Mouse (Mus musculus) c-Kit-negative CD71-positive TER-119-positive erythroid progenitor cells, embryonic 14.5 days (primary cell): ENCODE measurements around the gene Mxra8.

Experiments used
- DNase-seq: peaks from one replicate; pipeline ENCODE4 v3.0.0-alpha.2; 2013; ENCODE audit warnings: low read depth, low spot score

The Mxra8 gene

DNA sequence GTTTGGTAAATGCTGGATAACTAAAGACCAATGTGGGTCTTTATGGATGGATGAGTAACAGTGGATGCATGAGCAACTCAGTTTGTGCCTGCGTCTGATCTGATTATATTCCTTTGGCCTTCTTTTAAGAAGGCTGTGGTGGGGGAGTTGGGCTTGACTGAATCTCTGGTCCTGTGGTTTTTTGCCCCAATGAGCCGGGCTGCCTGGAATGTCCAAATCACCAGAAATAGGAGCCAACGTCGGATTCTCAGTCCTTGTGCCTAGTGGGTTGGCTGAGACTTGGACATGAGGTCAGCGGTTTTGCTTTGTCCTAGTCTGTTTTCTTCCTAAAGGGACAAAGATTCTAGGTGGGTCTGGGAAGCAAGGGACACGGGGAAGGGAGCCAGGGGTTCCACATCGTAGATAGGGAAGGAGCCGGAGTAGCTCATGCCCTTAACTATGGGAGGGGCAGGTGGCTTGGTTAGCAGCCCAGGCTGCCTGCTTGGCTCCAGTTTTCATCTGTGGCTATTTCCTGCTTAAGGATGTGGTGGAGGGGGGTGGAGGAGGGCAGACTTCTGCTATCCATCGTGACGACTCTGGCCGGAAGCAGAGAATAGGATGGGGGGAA, 2.0 kb upstream of the Mxra8 start:
- no peak for DNase-seq

DNA sequence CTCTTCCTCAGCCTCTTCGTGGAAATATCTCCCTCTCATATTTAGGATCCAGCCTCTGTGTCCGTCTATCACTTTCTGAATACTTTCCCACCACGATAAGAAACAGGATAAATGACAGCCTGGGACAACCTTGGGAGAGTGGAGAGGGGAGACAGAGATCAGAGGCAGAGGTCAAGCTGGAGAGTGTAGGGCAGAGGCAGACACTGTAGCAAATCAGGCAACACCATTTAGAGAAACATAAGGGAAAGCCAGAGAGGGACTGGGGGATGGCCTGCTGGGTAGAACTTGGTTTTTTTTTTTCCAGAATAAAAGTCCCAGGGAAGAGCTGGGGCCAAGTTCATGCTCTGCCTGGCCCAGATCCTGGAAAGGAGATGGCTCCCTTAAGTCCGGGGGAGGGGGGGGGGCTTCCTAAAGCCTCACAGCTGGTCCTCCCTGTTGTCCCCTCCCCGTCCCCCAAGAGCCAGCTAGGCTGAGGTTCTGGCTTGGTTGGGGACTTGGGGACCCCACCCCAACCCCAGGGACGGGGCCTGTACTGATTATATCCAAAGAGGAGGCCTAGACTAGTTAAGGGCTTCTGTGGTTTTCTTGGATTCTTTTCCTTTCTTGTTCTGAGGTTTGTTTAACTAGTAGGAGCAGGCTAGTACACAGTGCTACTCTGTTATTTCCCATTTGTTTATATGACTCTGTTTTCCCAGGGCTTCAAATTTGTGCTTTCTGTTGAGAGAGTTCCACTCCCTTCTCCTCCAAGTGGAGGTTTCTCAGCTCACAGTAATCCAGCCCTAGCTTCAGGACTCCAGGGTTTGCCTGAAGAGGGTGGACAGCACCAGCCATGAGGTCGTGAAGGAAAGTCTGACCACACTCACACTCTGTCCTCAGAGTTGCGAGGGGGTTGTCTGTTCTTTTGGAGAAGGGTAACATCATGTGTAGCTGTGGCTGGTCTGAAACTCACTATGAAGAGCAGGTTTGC, 1.0 kb upstream of the Mxra8 start:
- DNase-seq, result no peak

DNA sequence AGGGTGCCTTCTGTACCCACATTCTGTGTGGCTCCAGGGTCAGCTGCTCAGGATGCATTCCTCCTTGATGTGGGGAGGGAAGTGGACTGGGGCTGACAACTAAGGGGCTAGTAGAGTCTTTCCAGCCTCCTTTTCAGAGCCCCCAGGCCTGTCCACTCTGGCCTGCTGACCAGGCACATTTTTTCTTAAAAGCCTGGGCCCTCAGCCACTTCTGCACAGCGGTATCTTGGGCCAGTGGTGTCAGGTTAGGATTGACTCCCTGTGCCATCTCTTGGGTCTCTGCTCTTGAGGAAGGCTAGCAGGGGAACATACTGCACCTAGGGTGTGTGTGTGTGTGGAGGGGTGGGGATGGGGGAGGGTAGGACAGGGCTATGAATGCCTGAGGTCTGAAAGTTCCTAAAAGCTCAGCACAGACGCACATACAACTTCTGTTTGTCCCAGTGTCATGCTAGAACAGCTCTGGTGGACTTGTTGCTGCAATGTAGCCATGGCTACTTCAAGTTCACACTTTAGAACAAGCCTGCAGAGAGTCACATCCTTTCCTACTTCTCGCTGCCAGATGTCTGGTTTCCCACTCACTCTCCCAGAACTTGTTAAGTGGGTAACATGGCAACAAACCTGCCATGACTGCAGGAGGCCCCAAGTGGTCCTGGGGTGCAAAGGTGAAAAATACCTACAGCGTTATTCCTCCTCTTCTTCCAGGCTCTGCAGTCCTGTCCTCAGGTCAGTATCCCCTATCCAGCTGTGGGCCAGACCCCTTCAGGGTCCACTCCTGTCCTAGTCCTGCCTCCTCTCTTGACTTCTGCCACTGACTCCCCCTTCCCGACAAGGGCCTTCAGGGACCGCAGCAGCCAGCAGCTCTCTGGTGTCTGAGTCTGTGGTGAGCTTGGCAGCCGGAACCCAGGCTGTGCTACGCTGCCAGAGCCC, 859 bp downstream of the Mxra8 start:
- DNase-seq, result no peak

DNA sequence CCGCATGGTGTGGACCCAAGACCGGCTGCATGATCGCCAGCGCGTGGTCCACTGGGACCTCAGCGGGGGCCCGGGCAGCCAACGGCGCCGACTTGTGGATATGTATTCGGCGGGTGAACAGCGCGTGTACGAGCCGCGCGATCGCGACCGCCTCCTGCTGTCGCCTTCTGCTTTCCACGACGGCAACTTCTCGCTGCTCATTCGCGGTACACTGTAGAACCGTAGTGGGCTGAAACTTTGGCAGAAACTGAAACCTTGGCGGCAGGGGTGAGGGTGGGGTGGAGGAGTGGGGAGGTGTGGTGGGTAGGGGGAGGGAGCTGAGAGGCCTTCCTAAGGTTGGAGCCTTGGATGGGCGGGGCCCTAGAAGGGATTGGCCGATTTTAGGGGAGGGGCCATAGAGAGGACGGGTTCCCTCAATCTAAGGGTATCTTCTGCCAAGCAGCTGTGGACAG, 1.5 kb downstream of the Mxra8 start:
- DNase-seq, result no peak

DNA sequence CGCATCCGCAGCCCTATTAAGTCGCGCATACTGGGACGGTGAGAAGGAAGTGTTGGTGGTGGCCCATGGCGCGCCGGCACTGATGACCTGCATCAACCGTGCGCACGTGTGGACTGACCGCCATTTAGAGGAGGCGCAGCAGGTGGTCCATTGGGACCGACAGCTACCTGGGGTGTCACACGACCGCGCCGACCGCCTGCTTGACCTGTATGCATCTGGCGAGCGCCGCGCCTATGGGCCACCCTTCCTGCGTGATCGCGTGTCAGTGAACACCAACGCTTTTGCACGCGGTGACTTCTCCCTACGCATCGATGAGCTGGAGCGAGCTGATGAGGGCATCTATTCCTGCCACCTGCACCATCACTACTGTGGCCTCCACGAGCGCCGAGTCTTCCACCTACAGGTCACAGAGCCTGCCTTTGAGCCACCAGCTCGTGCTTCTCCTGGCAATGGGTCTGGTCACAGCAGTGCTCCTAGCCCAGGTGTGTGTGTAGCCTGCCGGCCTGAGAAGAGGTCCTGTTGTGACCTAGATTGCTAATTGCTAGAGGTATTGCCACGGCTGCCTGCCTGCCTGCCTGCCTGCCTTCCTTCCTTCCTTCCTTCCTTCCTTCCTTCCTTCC, 2.3 kb downstream of the Mxra8 start:
- no peak for DNase-seq

DNA sequence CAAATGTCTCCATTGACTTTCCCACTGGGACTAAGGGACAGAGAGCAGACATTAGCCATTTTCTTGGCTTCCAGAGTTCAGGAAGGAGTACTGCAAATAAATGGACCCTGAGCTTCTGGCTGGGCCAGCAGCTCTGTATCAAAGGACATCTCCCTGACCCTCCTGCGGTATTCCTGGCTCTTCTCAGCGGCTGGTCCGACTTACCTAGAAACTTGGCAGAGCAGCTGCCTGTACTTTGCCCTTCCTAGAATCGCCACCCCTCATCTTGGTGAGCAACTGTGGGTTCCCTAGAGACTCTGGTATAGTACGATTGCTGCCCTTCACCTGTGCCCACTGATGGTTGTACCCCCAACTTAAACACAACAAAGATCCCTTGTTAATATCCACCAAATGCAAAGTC, 3.8 kb downstream of the Mxra8 start:
- DNase-seq, result no peak

DNA sequence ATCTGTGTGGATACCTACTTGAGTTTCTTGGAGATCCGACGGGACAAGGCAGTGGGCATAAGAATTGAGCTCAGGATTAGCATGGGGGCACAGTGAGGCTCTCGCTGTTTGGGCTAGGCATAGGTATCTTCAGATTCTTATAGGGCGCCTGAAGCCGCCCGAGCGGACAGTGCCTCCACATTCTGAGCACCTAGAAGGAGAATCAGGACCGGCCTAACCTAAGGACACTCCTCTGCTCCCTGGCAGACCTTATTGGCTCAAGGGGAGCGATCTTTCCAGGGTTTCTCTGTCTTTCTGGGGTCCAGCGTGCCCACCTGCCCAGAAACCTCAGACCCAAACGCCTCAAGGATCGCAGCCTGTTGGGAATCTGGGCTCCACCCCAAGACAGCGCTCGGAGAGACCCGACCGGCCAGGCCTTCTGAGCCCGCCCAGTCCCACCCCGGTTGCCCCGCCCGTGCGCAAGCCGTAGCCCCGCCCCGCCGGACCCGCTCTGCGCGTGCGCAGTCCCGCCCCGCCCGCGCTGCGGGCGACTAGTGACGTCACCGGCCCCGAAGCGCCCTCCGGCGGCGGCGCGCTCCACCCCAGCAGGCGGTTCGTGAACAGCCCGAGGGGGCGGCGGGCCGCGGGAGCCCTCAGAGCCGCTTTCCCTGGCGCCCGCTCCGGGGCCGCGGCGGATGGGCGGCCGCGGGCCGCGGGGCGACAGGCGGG, 7.5 kb downstream of the Mxra8 start, which contains the start of gene Dvl1:
Gene Dvl1 (plus strand): TSS at position 532 of the 708 bp plus-strand sequence.
- DNase-seq, result peak; percentile 84

DNA sequence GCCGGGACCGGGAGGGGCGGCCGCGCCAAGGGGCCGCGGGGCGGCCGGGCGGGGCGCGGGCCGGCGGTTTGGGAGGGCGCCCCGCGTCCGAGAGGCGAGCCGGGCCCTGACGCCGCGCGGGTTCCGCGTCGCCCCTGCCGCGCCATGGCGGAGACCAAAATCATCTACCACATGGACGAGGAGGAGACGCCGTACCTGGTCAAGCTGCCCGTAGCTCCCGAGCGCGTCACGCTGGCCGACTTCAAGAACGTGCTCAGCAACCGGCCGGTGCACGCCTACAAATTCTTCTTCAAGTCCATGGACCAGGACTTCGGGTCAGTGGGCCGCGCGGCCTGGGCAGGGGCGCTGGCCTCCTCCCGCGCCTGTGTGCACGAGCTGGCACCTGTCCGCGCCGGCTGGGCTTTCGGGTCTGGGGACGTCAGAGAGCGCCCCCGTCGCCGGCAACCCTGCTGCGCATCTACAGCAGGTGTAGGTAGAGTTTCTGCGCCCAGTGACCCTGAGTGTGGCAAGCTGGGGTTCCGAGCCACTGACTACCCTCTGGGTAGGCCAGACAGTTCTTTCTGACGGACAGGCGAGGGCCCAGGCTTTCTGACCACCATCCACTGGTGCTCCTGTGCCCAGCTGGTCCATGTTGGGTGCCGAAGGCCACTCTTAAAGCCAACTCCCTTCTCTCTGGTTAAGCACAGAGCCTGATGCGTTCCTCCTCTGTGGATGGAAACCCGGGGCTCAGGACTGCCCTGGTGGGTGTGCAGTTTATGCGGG, 8.3 kb downstream of the Mxra8 start:
- DNase-seq, result no peak

DNA sequence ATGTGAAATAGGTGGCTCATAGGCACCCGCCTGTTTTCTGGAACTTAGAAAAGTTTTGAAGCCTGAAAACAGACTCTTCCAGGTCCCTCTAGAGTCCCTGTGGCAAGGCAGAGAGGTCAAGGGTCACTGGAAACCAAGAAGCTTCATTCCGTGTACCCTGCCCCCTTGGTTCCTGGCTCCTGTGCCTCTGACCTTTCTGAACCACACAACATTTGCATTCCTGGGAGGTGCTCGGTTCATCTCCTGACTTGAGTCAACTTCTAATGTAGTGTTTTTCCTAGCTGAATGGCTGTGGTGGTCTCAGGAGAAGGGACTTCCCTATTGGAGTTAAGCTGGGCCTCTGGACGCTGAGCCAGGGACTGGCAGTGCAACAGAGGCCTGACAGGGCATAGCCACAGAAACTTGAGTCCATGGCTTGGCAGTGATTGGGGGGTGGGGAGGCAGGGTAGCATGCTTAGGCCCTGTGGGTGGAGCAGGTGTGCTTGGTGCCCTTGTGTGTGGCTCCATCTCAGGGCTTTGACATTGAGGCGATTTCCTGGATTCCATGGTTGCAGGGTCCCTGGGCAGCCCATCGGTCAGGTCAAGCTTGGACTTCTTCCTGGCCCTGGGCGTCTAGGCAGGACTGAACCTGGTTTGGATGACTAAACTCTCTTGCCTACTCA, 9.1 kb downstream of the Mxra8 start:
- no peak for DNase-seq

DNA sequence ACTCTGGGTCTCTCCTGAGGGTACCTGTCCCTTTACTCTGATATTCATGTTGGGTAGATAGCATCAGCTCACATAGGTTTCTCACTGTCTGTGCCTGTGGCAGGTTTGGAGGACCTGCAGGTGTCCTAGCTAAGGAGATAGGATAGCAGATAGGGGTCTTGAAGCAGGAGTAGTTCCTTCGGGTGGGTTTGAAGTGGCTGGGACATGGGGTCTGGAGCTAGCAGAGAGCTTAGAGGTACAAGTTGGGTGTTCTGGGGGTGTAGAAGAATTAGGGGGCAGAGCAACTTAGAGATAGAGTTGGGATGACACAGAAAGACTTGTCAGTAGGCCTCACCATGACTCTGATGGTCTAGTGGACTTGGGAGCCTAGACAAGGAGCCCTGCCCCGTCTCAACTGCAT, 9.9 kb downstream of the Mxra8 start:
- no peak for DNase-seq

DNA sequence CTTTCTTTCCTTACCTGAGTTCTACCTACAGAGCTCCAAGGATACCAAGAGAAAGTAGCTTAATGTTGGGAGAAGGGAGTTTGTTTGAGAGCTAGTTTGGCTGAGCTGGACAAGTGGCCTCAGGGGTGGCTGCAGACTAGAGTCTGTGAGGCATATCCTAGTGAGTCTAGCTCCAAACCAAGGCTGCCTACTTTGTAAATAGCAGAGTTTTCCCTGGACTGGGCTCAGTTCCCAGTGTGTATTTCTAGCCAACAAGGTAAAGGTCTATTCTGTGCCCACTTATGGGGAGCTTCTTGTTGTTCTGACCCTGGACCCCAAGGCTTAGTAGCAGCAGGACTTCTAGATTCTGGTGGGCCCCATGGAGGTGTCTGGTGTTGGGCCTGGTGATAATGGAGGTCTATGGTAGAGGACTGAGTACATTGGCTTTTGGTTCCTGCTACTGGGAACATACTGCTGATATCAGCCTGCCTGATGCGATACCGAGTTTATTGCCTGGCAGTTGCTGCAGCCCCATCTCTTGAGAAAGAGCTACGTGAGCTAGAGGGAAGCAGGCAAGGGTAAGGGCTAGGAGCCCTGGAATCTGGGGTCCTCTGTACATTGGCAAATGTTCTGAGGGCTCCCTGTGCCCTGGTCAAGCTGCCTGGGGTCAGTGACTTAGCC, 10.4 kb downstream of the Mxra8 start:
- DNase-seq, result no peak

DNA sequence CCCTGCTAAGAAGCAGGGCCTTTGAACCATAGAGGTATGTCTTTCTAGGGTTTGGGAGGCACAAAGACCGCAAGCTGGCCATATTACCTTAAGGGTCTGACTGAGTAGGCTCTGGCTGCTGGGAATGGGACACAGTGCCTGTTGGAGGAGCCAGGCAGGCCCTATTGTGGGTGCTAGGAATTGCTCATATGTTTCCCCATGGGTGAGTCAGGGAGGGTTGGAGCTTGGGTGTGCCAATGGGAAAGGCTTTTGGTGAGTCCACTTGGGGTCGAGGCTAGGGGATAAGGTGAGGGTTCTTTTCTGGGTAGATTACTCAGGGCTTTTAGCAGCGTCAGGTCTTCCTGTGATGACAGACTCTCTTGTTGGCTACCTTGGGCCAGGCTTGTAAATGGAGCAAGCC, 11.9 kb downstream of the Mxra8 start:
- no peak for DNase-seq

DNA sequence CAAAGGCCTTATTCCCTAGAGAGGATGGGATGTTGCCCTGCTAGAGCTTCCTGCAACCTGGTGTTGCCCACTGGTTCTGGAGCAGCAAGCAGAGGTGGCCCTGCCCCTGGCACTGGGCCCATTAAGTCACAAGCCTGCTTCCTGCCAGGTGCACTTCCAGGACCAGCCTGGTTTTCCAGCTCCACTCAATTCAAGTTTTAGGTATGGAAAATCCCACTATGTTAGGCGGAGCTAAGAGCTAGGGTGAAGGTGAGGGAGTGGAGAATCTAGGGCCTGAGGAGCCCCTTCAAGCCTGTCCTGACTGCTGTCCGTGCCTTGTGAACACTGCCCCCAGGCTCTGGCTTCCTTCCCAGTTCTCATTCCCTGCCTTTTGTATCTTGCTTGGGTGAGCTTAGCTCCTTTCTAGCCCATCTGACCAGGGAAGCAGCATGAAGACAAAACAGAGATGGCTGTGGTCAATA, 12.5 kb downstream of the Mxra8 start:
- DNase-seq, result no peak

DNA sequence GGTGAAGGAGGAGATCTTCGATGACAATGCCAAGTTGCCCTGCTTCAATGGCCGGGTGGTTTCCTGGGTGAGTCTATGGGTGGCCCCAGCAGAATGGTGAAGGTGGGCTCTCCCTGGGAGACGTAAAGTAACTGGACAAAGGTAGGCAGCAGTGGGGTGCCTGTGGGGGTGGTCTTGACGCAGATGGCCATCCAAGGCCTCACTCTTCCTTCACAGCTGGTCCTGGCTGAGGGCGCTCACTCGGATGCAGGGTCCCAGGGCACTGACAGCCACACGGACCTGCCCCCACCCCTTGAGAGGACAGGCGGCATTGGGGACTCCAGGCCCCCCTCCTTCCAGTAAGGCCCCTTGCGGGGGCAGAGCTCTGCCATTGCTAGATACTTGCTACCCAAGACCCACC, 13.9 kb downstream of the Mxra8 start:
- no peak for DNase-seq

DNA sequence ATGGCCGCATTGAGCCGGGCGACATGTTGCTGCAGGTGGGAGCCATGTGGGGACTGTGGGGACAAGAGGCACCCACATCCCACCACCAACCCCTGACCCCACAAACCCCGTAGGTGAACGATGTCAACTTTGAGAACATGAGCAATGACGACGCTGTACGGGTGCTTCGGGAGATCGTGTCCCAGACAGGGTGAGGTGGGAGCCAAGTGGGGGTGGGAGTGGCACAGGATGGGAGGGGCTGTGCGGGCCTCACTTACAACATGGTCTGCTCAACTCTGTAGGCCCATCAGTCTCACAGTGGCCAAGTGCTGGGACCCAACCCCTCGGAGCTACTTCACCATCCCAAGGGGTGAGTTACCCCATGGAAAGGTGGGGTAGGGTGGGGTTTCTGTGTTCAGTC, 15.5 kb downstream of the Mxra8 start:
- DNase-seq, result no peak

DNA sequence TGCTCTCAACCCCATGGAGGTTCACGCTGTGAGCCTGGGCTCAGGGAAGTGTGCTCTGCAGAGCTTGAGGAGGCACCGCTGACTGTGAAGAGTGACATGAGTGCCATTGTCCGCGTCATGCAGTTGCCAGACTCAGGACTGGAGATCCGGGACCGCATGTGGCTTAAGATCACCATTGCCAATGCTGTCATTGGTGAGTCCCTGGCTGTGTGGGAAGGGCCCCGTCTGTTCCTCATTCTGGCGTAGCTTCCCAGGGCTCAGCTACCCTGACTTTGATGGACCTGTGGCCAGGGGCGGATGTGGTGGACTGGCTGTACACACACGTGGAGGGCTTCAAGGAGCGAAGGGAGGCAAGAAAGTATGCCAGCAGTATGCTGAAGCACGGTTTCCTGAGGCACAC, 16.6 kb downstream of the Mxra8 start:
- DNase-seq, result no peak

DNA sequence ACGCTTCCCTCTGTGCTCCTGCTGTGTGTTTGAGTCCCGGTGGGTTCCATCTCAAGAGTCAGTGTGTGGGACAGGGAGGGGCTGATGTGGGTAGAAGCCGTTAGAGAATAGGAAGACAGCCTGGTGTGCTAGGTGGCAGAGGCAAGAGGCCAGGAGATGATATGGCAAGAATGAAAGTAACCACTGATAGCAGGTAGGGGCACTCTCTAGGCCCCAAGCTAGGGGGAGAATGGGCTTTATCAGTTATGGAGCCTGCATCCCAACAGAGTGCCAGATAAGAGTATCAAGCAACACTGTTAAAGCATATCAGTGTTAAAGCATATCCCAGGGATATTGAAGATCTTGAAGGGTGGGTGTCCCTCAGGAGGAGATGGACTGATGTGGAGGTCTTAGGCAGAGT, 17.4 kb downstream of the Mxra8 start:
- DNase-seq, result no peak

DNA sequence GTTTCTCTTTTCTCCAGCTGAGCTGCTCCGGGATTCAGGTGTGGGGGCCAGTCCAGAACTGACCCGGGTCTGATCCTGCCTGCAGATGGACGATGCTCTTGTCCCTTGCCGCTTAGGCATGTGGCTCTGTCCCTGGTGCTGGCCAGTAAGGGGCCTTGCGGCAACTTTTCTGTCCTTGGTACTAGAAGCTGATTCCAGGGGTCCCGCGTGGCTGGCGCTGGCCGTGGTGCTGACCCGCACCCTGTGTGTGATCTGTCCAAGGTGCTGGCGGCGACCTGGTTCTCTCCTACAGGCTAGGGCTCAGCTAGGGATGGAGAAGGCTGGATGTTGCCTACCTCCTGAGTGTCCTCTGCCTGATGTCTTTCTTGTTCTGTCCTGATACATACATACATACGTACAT, 19.8 kb downstream of the Mxra8 start:
- DNase-seq, result no peak

DNA sequence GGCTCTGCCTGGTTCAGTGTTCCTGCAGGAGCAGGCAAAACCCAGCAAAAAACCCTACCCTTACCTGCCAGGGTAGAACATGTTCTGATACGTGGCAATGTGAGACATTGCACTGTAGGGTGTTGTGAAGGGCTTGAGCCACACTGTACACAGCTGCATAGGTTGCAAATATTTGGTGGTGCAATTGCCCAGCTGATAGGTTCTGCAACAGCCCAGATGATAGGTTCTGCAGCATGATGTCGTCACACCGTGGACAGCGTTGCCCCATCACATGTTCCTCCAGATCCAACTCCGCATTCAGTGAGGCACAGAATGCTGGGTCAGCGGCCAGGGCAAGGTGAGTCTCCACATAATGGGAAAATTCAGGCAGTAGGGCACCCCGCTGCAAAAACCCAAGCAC, 22.3 kb downstream of the Mxra8 start:
- DNase-seq, result no peak
